In genomic region chr8:90968307-90968706, GRCm38 (mm10) we compare ENCODE assay signal across 22 mouse cellular contexts.
DNase-seq lines count a peak whose midpoint lies in the region; ATAC-seq and TF ChIP-seq lines count a peak whose summit lies in the region.
"Had no signal": no experiment of that assay in that cellular context is flagged by ENCODE, and none has a peak within 500 bp of the region (broad histone marks: within the 10 kb centered on the region; RNA-seq: fewer than 3 reads in every experiment).

No protein-coding gene starts in this region.

- no peaks in the 10 kb centered on the region for H3K27me3 ChIP-seq in liver, embryonic 12.5 days (replicated peaks)
- no peaks in the 10 kb centered on the region for H3K27me3 ChIP-seq in liver, postnatal 0 days (ENCODE audit: insufficient read depth, low read length)
- H3K27me3 ChIP-seq in midbrain, embryonic 11.5 days (ENCODE audit: control insufficient read depth, insufficient read depth, low read length) = no peaks in the 10 kb centered on the region
- H3K27me3 ChIP-seq in midbrain, embryonic 15.5 days (replicated peaks) = no peaks in the 10 kb centered on the region
- H3K27me3 ChIP-seq: embryonic facial prominence, embryonic 13.5 days; forebrain, embryonic 12.5 days; heart, embryonic 13.5 days had no signal

- peaks cover 13% of the 10 kb centered on the region for H3K36me3 ChIP-seq in liver, embryonic 12.5 days
- H3K36me3 ChIP-seq in liver, postnatal 0 days (replicated peaks; ENCODE audit: insufficient read depth, low read length) = 0 out of 2 replicates have a peak, but pooled peaks cover 4% of the 10 kb centered on the region
- H3K36me3 ChIP-seq in midbrain, embryonic 11.5 days (ENCODE audit: control insufficient read depth, insufficient read depth, low read length) = no peaks in the 10 kb centered on the region; the same call in 1 of the 2 replicates
- no peaks in the 10 kb centered on the region for H3K36me3 ChIP-seq in midbrain, embryonic 15.5 days (replicated peaks)
- H3K36me3 ChIP-seq: forebrain, embryonic 12.5 days had no signal

- WGBS in liver, embryonic 12.5 days (ENCODE audit: insufficient replicate concordance) = 79% methylated on average over 4 of the region's 4 CpGs
- WGBS in liver, postnatal 0 days (ENCODE audit: insufficient replicate concordance) = 89% methylated on average over 4 of the region's 4 CpGs
- WGBS in midbrain, embryonic 11.5 days = 94% methylated on average over 4 of the region's 4 CpGs
- 96% methylated on average over 4 of the region's 4 CpGs for WGBS in midbrain, embryonic 15.5 days

- no peak overlapping the region for H3K27ac ChIP-seq in liver, embryonic 12.5 days
- no peak overlapping the region for H3K27ac ChIP-seq in liver, postnatal 0 days (ENCODE audit: low read depth)
- no peak overlapping the region for H3K27ac ChIP-seq in midbrain, embryonic 11.5 days (ENCODE audit: low read depth, low read length)
- no peak overlapping the region for H3K27ac ChIP-seq in midbrain, embryonic 15.5 days
- H3K27ac ChIP-seq: embryonic facial prominence, embryonic 13.5 days; forebrain, embryonic 12.5 days; heart, embryonic 13.5 days; hindbrain, embryonic 14.5 days had no signal

- no peak for TF ChIP-seq EP300 in liver, postnatal 0 days (IDR thresholded peaks at IDR 0.05; ENCODE audit: low read depth)

- no peak overlapping the region for H3K9ac ChIP-seq in liver, embryonic 12.5 days
- no peak overlapping the region for H3K9ac ChIP-seq in liver, postnatal 0 days (replicated peaks)
- H3K9ac ChIP-seq in midbrain, embryonic 11.5 days (ENCODE audit: low read length) = no peak overlapping the region
- H3K9ac ChIP-seq in midbrain, embryonic 15.5 days = no peak overlapping the region
- H3K9ac ChIP-seq: embryonic facial prominence, embryonic 13.5 days; forebrain, embryonic 12.5 days; heart, embryonic 13.5 days; hindbrain, embryonic 14.5 days had no signal

- no peak overlapping the region for H3K4me2 ChIP-seq in liver, embryonic 12.5 days
- no peak overlapping the region for H3K4me2 ChIP-seq in liver, postnatal 0 days (ENCODE audit: low read depth, low read length)
- no peak overlapping the region for H3K4me2 ChIP-seq in midbrain, embryonic 11.5 days
- no peak overlapping the region for H3K4me2 ChIP-seq in midbrain, embryonic 15.5 days
- H3K4me2 ChIP-seq: embryonic facial prominence, embryonic 13.5 days; forebrain, embryonic 12.5 days; heart, embryonic 13.5 days; hindbrain, embryonic 14.5 days had no signal

- no peak for TF ChIP-seq CTCF in liver, postnatal 0 days (IDR thresholded peaks at IDR 0.05; ENCODE audit: low read depth)

- ATAC-seq in liver, embryonic 12.5 days = 0 out of 2 replicates have a peak, but pooled peaks have one; percentile 35
- no peak for ATAC-seq in liver, postnatal 0 days
- no peak for ATAC-seq in midbrain, embryonic 11.5 days (ENCODE audit: low FRiP score)
- no peak for ATAC-seq in midbrain, embryonic 15.5 days (replicated peaks)
- ATAC-seq: CD4-positive, CD25-positive, alpha-beta regulatory T cell, adult 4 months; forebrain, embryonic 16.5 days had no signal

- no peaks in the 10 kb centered on the region for H3K9me3 ChIP-seq in liver, embryonic 12.5 days (replicated peaks)
- H3K9me3 ChIP-seq in liver, postnatal 0 days (ENCODE audit: low read length) = no peaks in the 10 kb centered on the region
- H3K9me3 ChIP-seq in midbrain, embryonic 11.5 days (ENCODE audit: control insufficient read depth, low read length) = no peaks in the 10 kb centered on the region
- no peaks in the 10 kb centered on the region for H3K9me3 ChIP-seq in midbrain, embryonic 15.5 days
- H3K9me3 ChIP-seq: embryonic facial prominence, embryonic 13.5 days; forebrain, embryonic 12.5 days; G1E; heart, embryonic 13.5 days had no signal

- no peak overlapping the region for H3K4me3 ChIP-seq in liver, embryonic 12.5 days
- no peak overlapping the region for H3K4me3 ChIP-seq in liver, postnatal 0 days (ENCODE audit: low read depth, low read length)
- no peak overlapping the region for H3K4me3 ChIP-seq in midbrain, embryonic 11.5 days (ENCODE audit: low read depth, low read length)
- H3K4me3 ChIP-seq in midbrain, embryonic 15.5 days = no peak overlapping the region
- H3K4me3 ChIP-seq: embryonic facial prominence, embryonic 13.5 days; forebrain, embryonic 12.5 days; heart, embryonic 13.5 days had no signal

- peak; percentile 86 for DNase-seq in heart, adult 11 months
- no peak for DNase-seq in heart, adult 9 months (ENCODE audit: low spot score in 2 of 2)
- no peak for DNase-seq in liver, postnatal 0 days
- peak; percentile 69 for DNase-seq in midbrain, embryonic 11.5 days (ENCODE audit: low spot score, missing footprints)
- no peak for DNase-seq in kidney, postnatal 10 days
- DNase-seq: adrenal gland, adult 8-10 months; adrenal gland, postnatal 36 days; B cell, adult 2 months; cerebellum, adult 11 months; cerebellum, adult 8-10 months; cerebellum, postnatal 25 days; gastrocnemius, postnatal 14 days; heart, postnatal 36 days had no signal

- H3K4me1 ChIP-seq in liver, embryonic 12.5 days = 0 out of 2 replicates have a peak, but pooled peaks cover 3% of the 10 kb centered on the region
- no peaks in the 10 kb centered on the region for H3K4me1 ChIP-seq in liver, postnatal 0 days (ENCODE audit: insufficient read depth)
- H3K4me1 ChIP-seq in midbrain, embryonic 11.5 days (ENCODE audit: control insufficient read depth, insufficient read depth, low read length) = no peaks in the 10 kb centered on the region
- H3K4me1 ChIP-seq in midbrain, embryonic 15.5 days = no peaks in the 10 kb centered on the region
- H3K4me1 ChIP-seq: embryonic facial prominence, embryonic 13.5 days; heart, embryonic 13.5 days had no signal

Comparison
In these comparisons a context has a peak if more than half of its experiments do, and no peak if none do; other contexts are left out.
1. DNase-seq: peak in heart, adult 11 months (single experiment) and midbrain, embryonic 11.5 days (single experiment); none in heart, adult 9 months (0 of 2), liver, postnatal 0 days (single experiment) and kidney, postnatal 10 days (single experiment).